Mouse (Mus musculus) inflammation-experienced regulatory T-cells, adult 6 months (primary cell): Measurements from ENCODE around the gene Rps10. TPM values are rescaled to one million over a fixed set of nuclear protein-coding genes. Genes with fewer than 3 reads are reported as not detected.
"Not testable (repeated sequence)": the region's sequence is repeated elsewhere in the genome, so short reads cannot be mapped to it uniquely, and the experiment has no call there.

ENCODE experiments used
- ATAC-seq: one replicate; pipeline ENCODE4 v1.8.0; 2017
- polyA plus RNA-seq, 3 experiments: library from polyadenylated mRNA; unstranded; fragments of 100-300 nt; shearing (Covaris generic); gene quantifications; one replicate each; pipeline ENCODE4 v1.2.1; 2017

The Rps10 gene
- polyA plus RNA-seq, 3 experiments from 2014 or later: 1,299 to 2,086 (median 1,613) TPM

DNA sequence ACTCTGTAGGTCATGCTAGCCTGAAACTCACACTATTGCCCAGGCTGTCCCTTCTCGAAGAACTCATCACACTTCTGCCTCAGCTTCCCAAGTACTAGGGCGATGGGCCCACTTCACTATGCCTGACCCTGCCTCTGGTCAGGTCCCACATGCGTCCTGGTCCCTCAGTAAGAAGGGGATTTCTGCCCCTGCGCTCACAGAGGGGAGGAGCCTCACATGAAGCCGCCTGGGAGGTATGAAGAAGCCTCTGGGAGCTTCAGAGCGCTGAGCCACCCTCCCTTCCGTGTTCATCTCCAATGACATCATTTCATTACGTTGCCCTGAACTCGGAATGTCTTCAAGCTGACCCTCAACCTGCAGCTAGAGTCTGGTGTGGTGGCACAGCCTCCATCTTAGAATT is 7.3 kb upstream of the Rps10 start:
- ATAC-seq: no peak

DNA sequence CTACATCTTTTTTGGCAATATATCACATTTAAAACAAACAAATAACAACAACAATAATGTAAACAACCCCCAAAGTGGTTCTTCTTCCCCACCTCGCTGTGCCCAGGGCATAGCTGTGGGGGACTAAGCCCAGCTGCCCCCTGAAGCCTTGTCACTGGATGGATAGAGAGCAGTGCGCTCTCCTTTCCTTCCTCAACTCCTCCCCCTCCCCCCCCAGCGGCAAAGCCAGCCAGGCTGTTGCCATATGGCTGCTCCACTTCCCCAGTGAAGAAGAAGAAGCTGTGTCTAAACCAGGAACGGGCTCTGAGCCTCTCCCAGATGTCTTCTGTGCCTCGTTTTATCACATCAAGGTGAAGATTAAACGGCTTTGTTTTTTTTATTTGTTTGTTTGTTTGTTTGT is 6.6 kb upstream of the Rps10 start:
- ATAC-seq: no peak

DNA sequence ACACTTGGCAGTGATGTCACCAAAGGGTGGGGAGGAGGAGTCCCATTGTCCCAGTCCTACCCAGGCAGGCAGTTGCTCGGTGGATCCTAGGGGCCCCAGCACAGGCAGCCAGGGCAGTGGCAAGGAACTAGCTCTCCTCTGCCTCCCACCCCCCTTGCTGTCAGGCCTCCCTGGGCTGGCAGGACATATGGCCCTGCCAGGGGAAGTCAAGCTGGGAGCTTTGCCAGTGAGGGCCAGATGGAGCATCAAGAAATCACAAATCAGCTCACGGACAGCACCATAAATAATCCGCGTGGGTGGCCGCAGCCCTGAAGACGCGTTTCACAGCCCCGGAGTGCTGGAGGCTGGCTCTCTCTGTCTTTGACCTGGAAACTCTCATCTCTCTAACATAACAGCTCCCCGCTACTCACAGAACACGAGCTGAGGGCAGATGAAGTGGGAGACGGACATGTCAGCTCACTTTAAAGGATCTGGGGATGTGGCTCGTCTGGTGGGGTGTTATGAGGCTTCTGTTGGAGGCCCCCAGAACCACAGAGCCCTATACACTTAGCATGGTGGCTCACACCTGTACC is 6.1 kb upstream of the Rps10 start:
- no peak for ATAC-seq

DNA sequence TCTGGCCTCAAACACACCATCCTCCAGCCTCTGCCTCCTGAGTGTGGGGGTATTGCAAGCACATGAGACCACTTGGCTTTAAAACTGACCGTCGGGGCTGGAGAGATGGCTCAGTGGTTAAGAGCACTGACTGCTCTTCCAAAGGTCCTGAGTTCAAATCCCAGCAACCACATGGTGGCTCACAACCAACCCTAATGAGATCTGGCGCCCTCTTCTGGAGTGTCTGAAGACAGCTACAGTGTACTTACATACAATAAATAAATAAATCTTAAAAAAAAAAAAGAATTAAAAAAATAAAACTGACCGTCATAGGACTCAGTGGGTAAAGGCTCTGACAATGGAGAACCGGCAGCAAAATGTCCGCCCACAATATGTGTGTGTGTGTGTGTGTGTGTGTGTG is 3.4 kb upstream of the Rps10 start:
- ATAC-seq: not testable (repeated sequence)

DNA sequence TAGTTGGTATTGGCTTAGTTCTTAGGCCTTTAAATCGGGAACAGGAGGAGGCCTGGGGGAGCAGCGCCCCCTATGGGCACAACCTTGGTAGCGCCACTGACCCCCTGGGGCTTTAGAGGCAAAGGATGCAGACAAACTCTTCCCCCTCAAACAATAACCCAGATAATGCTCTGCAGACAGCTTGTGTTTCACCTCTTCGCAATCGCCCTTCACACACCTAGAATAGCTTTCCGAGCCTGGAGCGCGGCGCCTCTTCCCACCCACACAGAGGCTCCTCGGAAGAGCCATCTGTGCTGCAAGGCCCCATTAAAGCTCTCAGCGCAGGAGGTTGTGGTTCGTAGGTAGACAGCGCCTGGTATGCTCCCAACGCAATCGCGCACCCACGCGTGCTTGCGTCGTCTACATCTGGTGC is 2.5 kb upstream of the Rps10 start:
- ATAC-seq: no peak

DNA sequence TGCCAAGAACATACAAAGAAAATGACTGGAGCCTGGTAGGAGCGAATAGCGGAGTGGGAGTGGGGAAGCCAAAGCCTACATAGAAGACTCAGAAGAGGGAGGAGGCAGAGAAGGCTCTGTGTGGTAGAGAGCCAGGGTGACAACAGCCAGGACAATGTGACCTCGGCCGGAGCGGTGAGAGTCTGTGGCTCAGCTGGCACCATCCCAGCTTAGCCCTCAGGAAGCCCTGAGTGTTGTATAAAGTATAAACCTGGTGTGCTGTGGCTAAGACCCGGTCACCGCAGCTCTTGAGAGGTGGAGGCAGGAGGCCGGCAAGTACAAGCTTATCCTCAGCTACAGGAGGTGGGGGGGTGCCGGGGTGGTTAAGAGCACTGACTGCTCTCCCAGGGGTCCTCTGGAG is 864 bp upstream of the Rps10 start:
- ATAC-seq: no peak

DNA sequence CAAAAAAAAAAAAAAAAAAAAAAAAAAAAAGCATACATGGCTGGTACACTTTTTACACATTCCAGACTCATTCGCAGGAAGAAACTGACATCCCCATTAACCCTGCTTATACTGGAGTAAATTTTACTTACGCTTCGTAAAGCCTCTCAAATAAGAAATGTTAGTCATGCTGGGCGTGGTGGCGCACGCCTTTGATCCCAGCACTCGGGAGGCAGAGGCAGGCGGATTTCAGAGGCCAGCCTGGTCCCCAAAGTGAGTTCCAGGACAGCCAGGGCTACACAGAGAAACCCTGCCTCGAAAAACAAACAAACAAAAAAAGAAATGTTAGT is 930 bp downstream of the Rps10 start:
- peak; percentile 12 for ATAC-seq

DNA sequence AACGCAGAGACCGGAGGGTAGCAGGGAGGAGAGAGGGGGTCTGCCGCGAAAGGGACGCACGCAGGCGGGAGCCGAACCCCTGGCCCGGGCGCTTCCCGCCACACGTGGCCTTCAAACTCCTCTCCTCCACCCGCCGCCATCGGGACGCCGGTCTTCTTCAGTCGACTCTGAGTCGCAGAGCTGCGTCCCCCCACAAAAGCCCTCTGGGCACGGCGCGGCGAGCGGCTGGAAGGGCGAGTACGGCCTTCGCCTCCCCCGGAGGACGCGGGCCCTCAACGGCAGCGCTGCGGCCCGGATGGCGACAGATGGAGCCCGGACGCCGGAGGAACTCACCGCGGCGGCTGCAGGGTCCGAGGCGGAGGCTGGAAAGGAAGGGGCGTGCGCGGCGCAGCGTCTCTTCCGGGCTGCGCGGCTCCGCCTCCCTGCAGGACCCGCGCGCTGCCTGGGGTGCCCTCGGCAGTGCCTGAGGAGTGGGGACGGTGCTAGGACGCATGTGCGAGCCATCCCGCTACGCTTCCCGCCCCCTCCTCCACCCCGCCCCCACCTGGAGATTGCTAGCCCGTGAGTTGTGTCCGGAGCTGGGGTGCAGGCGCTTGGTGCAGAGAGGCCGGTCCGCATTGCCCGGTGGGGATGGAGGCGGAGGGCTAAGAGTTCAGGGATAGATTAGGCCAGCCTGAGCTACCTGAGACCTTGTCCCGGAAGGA is 1.4 kb downstream of the Rps10 start, which contains the start of gene RPS10-NUDT3:
Gene RPS10-NUDT3 (minus strand): TSS at position 352 of the 704 bp plus-strand sequence.
- ATAC-seq: peak; percentile 93

DNA sequence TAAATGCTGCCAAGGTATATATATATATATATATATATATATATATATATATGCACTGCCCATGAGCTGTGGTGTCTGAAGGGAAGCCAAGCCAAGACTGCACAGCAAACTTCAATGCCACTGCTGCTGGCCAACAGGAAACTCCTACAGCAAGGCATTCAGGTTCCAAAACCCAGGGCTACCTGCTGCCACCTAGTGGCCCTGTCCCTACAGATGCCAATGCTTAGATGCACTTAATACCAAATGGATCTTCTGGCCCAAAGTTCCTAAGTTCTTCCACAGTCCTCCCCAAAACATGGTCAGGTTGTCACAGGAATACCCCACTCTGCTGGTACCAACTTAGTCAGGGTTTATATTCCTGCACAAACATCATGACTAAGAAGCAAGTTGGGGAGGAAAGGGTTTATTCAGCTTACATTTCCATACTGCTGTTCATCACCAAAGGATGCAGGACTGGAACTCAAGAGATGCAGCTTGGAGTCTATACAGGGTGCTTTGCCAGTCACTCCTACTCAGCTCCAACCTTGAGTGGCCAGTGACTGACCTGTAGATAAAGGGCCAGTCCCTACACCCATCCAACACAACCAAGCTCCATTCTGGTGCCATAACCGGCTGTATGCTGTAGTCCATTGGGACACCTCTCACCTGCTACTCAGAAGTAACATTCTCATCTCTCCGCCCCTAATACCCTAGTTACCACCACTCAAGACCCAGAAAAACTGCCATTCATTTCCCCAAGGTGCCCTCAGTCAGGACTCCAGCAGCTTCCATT is 7.0 kb downstream of the Rps10 start:
- ATAC-seq: peak; percentile 69

DNA sequence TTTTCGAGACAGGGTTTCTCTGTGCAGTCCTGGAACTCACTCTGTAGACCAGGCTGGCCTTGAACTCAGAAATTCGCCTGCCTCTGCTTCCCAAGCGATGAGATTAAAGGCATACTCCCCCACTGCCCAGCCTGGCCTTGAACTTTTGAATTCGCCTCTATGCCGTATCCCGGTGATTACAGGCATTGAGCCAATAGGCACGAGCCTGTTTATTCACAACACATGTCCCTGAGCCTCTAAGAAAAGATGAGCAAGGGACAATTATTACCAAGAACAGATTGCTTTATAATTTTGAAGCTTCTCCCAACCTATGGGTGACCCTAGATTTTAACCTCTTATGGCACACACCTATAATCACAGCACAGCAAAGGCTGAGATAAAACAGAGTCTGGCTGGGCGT is 8.1 kb downstream of the Rps10 start:
- no peak for ATAC-seq

DNA sequence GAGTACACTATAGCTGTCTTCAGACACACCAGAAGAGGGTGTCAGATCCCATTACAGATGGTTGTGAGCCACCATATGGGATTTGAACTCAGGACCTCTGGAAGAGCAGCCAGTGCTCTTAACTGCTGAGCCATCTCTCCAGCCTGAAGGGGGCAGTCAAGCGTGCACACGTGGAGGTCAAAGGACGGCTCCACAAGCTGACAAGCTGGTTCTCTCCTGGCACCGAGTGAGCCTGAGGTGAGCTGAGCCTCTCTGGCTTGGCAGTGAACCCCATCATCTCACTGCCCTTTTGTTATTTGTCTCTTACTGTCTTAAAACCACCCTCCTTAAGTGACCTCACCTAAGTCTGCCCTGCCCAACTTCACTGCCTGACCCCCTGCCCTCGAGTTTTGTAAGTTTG is 9.0 kb downstream of the Rps10 start:
- ATAC-seq: no peak

DNA sequence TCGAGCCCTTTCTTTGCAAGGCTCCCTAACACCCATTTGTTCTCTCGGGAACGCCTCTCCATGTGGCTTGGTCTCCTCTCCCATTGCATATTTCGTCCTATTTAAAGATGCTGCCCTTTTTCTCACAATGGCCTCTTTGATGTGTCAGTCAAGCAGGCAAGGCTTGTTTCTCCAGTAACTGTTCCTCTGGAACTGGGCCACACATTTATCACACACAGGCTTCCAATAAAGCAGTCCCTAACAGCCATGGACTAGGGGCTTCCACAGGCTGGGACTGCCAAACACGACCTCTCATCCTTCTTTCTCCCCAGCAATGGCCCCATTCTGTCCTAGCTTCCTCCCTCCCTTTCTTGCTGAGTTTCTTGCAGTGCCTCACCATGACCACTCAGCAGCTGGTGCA is 9.8 kb downstream of the Rps10 start:
- no peak for ATAC-seq

DNA sequence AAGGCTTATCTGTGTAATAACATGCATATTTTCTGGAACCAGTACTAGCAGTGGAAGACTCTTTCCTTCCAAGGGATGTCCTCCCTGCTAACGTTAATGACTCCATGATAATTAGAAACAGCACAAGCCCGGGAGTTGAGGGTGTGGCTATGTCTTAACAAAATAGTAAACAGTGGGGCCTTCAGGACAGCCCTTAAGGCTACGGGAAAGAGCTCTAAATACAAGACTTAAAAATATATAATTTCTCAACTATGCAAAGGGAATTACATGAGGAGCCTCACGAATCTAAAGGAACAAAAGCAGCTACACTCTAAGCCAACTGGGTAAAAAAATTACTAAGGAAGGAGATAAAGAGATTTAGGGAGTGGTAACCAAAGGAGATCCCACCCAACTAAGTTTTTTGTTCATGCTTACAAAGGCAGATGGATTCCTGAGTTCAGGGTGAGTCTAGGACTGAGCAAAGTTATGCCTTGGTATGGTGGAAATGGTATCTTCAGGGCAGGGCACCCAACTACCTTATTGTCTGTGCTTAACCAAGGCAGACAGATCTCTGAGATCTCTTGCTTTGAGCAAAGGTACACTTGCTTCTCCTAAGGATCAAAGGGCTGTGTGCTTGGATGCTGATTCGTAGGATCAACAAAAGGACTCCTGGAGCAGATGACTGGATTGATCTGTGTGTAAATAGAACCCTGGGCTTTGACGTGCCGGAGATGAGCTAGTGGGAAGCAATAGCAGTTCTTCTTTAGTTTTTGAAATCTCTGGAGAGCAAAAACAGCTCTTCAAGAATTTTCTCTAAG is 10.8 kb downstream of the Rps10 start:
- ATAC-seq: no peak

DNA sequence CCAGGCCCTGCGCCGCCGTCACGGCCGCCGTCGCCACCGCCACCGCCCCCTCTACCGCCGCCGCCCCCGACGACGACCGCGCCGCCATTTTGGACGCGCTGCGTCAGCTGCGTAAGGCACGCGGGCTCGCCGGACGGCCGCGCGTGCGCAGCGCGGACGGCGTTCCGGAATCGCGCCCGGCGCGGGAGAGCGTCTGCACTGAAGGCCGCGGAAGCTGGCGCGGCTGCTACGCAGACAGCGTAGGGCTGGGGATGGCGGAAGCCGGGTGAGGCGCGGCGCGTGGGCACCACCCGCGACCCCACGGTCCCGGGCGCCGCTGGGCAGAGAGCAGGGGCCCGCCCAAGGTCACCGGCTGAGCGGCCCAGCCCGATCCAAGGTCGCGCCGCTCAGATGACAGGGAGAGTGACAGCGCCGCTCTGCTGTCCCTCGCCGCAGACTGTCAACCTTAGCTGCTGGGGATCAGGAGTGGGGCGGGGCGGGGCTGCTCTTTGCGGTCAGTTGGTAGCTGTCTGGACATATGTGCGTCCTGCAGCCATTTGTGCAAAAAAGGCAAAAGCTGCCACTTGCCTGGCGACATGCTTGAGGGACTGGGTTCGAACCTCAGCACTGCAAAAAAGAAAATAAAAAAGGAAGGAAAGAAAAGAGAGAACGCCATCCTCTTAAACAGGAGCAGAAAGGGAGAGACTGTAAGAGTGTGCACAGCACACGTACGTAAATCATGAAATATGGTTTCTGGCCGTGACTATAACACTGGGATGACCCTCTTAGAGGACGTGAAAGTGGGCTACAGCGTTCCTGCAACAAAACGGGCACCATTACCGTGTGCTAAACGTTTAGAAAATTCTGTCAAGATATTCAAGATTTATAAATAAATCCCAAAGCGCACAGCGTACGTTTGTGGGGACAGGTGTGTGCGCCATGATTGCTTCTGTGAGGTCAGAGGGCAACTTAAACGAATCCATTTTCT is 12.8 kb downstream of the Rps10 start, which contains the start of gene Nudt3:
Gene Nudt3 (minus strand): TSS at position 136 of the 967 bp plus-strand sequence.
- peak; percentile 94 for ATAC-seq

DNA sequence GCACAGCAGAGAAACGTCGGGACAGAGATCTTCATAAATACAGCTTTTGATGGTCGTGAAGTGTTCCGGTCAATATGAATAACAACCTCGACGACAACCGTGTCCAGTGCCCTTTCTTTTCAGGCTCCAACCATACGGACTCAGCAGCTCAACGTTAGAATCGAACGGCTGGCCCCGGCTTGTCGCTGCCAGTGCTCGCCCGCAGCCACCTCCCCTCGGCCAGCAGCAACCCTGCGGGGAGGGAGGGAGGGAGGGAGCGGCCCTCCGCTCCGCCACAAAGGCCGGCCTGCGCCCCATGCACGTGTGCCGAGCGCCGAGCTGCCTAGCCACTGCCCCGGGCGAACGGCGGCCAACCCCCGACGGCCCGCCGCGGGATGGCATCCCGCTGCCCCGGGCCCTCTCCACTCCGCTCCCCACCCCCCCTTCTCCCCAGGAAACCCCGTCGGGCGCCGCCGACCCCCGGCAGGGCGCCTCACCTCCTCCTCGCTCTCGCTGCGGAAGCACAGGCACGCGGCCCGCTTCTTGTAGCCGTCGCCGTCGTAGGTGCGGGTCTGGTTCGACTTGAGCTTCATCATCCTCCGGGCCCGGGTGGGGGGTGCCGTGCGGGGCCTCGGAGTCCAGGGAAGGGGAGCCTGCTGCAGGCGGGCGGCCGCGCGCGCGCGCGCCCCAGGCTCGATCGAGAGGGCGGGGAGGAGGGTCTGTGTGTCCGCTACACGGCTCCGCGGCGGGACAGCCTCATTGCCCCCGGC is 13.7 kb downstream of the Rps10 start:
- ATAC-seq: peak; percentile 22

DNA sequence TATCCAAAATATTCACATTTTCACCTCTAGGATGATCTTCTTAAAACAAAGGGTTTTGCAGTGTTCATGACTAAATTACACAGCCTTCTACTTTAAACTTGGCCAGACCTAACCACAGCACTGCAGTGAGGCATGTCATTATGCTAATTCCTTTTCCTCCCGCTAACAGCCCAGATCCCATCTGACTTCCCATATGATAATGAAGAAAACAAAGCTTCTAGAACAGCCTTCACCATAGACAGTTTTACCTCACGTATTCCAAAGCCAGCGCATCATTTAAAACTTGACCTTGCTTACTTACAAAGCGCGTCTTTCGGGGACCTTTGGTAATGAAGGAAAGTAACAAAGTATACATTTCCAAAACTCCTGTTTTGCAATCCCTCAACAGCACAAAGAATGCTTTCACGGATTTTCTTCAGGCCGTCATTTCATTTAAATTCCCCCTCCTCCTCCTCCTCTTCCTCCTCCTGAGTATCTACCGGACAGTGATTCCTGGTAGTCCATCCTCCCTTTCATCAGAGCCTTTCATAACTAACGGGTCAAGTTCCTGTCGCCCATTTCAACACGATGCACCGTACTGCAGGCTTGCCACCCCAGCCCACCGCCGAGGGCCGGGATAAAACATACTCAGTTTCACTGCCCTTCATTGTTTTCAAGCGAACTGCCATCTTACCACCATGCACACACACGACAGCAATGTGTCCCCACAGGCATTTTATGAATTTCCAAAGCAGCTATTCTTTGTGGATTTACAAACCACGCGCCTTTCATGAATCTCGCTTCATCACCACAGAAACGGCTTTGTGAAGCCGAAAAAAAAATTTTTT is 14.6 kb downstream of the Rps10 start:
- no peak for ATAC-seq

DNA sequence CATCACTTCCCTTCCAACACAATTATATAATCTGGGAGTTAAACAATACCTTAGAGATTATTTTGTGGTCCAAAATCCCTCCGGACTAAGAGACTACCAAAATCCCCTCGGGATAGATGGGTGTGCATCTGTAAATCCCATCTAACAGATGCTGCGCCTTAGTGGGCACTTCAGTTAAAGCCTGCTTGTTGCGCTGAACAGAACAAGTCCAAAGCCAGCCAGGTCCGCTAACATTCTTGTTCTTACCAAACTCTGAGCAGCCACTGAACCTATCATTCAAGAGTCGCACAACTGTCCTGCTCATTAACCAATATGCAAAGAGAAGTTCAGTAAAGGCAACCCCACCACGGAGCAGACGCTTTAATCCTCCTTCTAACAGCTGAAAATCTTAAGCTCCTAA is 15.3 kb downstream of the Rps10 start:
- ATAC-seq: no peak

DNA sequence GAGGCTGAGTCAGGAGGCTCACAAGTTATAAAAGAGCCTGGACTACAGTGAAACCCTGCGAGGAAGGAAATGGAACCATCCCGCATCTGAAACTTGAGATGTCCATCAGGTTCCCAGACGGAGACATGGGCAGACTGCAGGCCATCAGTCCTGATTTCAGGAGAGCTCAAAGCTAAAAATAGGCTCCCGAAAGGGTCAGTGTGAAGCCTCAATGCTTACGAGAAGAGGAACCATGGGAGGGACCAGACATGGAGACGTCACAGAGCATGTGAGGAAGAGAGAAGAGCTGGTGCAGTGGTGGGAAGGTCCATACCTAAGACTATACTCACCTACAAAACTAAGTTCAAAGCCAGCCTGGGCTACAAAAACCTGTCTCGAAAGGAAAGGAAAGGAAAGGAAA is 21.1 kb downstream of the Rps10 start:
- ATAC-seq: no peak

DNA sequence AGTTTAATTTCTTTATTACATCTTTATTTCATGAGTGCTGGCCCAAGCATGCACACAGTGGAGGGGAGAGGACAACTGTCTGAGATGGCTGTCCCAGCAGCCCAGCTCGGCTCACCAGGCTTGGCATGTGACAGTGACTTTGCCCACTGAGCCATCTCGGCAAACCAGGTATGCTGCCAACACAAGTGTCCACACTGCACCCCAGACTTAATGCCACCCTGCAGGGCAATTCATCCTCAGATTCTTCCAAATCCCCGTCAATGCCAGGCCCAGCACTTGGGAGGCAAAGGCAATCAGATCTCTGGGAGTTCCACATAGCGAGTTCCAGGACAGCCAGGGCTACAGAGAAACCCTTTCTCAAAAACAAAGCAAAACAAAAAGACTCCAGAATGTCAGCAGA is 23.5 kb downstream of the Rps10 start:
- no peak for ATAC-seq

DNA sequence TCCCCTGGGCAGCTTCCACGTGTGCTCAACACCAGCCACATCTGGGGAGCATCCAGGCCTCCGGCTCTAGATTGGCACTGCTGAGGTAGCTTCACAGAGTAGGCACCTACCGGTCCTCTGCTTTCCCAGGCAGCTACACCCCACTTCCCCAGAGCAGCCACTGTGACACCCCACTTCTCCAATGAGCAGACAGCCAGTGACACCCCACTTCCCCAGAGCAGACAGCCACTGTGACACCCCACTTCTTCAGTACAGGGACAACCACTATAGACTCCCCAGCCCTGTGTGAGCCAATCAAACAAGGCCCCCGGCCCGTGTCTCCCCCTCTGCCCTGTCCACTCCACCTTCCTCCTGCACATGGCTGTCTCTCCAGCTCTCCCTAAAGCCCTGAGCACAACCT is 24.5 kb downstream of the Rps10 start:
- no peak for ATAC-seq
